Mouse (Mus musculus) naive thymus-derived CD4-positive, alpha-beta T cell, adult 2 months (primary cell): ENCODE results near the gene Tle2.

Experiments
- DNase-seq: peaks from one replicate; pipeline ENCODE4 v3.0.0-alpha.2; 2011; ENCODE audit warnings: low read depth

The Tle2 gene

GRCm38 (mm10) chr10:81574081-81575056, at the start of gene Tle2:
Gene Tle2, plus strand, starts transcription at chr10:81574561.
- DNase-seq, result peak; percentile 17

GRCm38 (mm10) chr10:81525017-81525694, 49.2 kb upstream of the Tle2 start:
- no peak for DNase-seq

GRCm38 (mm10) chr10:81526779-81527178, 47.6 kb upstream of the Tle2 start:
- DNase-seq, result peak; percentile 92

- no peak for DNase-seq
Measured at GRCm38 (mm10) chr10:81534826-81535225, 39.5 kb upstream of the Tle2 start.

GRCm38 (mm10) chr10:81536734-81537133, 37.6 kb upstream of the Tle2 start:
- DNase-seq, result no peak

GRCm38 (mm10) chr10:81537429-81537828, 36.9 kb upstream of the Tle2 start:
- DNase-seq, result peak; percentile 37

GRCm38 (mm10) chr10:81538321-81539048, 35.9 kb upstream of the Tle2 start:
- DNase-seq, result no peak

GRCm38 (mm10) chr10:81541363-81541762, 33.0 kb upstream of the Tle2 start:
- DNase-seq, result no peak

GRCm38 (mm10) chr10:81541803-81542202, 32.6 kb upstream of the Tle2 start:
- DNase-seq, result no peak

GRCm38 (mm10) chr10:81542727-81543460, 31.5 kb upstream of the Tle2 start:
- no peak for DNase-seq

GRCm38 (mm10) chr10:81543633-81544032, 30.7 kb upstream of the Tle2 start:
- no peak for DNase-seq

- no peak for DNase-seq
Measured at GRCm38 (mm10) chr10:81544296-81545160, 29.8 kb upstream of the Tle2 start.

- peak; percentile 99 for DNase-seq
Measured at GRCm38 (mm10) chr10:81545161-81545747, 29.1 kb upstream of the Tle2 start, which contains the start of gene Gna11. Gene Gna11, minus strand, starts transcription at chr10:81545190.

- DNase-seq, result no peak
Measured at GRCm38 (mm10) chr10:81546332-81546731, 28.0 kb upstream of the Tle2 start.

- DNase-seq, result no peak
Measured at GRCm38 (mm10) chr10:81546788-81547571, 27.4 kb upstream of the Tle2 start.

- no peak for DNase-seq
Measured at GRCm38 (mm10) chr10:81548944-81549343, 25.4 kb upstream of the Tle2 start.

- peak; percentile 88 for DNase-seq
Measured at GRCm38 (mm10) chr10:81550257-81550656, 24.1 kb upstream of the Tle2 start.

- peak; percentile 95 for DNase-seq
Measured at GRCm38 (mm10) chr10:81551597-81552102, 22.7 kb upstream of the Tle2 start.

- peak; percentile 80 for DNase-seq
Measured at GRCm38 (mm10) chr10:81553232-81553631, 21.1 kb upstream of the Tle2 start.
